Mouse (Mus musculus) left cerebral cortex, adult 8-10 months (tissue): Measurements from ENCODE around the gene Kifc3. TPM values are rescaled to one million over a fixed set of nuclear protein-coding genes. Genes with fewer than 3 reads are reported as not detected.
"Not testable (repeated sequence)": the region's sequence is repeated elsewhere in the genome, so short reads cannot be mapped to it uniquely, and the experiment has no call there.

ENCODE experiments used
- DNase-seq, 2 experiments: peaks; one replicate each; pipeline ENCODE4 v3.0.0; 2022; ENCODE audit warnings: low spot score in 2 of 2
- total RNA-seq, 4 experiments: library from RNA; stranded (reverse); gene quantifications; 2 replicates each; pipeline ENCODE4 v1.2.4; 2022

Kifc3 gene
- 10 to 100 TPM; 52.8 to 71.1 (median 56.8) TPM for total RNA-seq

DNA sequence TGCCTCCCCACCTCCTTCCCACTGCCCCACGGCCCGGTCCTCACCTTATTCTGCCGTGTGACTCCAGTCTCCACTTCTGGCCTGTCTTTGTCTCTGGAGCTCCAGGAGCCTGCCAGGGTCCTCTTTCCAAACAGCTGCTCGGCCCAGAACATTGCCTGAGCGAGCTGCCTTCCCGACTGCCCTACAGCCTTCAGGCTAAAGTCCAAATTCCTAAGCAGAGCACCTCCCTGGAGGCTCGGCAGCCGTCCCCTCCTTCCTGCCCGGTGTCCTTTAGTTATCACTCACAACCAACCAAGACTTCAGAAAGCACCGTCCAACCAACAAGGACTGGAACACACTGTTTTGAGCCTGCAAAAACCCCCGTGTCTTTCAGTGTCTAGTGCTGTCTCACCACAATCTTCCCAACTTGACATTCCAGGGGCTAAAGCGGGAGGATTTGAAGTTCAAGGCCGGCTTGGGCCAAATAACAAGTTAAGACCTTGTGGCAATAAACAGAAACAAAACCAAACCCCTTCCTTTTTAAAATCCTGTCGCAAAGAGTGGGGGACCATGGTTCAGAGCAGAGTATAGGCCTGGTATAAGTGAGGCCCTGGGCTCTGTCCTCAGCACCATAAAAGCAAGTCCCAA, at the start of gene Kifc3:
Gene Kifc3, minus strand, starts transcription at position 164 of the 627 bp plus-strand sequence.
- no peak for DNase-seq

DNA sequence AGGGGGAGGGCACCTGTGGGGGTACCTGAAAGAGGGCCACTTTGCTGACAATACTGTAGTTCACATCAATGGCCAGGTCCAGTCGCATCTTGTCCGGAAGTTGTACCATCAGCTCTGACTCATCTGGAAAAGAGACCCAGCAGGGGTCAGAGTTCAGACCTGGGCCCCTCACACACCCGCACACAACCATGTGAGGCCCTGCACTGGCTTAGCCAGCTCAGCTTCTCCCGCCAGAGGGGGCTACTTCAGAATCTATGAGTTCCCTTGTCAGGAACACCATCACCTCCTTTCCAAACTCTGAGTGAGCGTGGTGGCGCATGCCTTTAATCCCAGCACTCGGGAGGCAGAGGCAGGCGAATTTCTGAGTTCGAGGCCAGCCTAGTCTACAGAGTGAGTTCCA, 49.4 kb upstream of the Kifc3 start:
- no peak for DNase-seq

DNA sequence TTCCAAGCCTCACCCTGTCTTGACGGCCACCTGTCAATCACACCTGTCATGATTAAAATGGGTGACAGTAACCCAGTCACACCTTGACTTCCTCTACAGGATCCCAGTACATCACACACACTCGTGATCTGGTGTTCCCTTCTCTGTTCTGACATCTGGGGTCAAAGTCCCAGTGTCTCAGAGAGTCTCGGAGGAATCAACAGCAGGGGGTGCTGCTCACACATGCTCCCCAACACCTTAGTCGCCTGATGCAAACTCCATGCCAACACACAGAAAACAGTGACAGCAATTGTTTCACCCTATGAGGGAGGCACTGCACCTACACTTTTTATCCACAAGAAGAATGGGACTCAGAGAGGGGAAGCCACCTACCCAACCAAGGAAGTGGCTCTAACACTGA, 47.2 kb upstream of the Kifc3 start:
- no peak for DNase-seq

DNA sequence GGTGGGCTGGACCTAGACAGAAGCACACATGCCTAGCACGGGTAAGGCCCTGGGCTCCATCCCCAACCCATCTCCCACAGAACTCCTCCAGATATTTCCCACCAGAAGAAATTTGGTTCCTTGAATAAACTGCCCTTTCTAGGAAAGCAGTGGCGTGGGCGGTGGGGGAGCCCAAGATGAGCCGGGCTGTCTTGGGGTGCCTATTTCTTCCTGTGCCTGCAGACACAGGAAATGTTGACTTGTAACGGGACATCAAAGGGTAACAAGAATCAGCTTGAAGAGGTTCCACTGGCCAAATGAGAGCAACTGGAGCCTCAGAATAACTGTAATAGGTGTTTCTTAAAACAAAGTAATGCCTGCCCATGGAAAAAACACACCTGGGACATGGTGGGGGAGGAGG, 44.7 kb upstream of the Kifc3 start:
- DNase-seq, result no peak

DNA sequence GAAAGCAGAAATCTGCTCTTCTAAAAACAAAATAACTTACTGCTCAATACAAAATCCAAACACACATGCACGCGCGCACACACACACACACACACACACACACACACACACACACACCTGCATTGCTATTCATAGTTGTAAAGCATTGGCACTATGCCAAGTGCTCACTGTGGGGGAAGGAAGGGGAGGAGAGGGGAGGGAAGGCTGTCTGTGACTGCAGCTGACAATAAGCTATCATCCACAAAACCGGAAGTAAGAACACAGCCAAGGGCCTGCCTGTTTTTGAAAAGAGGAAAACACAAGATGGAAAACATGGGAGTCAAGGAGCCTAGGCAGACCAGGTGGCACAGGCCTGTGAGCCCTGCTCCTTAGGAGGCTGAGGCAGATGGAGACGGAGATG, 42.6 kb upstream of the Kifc3 start:
- DNase-seq, result no peak

DNA sequence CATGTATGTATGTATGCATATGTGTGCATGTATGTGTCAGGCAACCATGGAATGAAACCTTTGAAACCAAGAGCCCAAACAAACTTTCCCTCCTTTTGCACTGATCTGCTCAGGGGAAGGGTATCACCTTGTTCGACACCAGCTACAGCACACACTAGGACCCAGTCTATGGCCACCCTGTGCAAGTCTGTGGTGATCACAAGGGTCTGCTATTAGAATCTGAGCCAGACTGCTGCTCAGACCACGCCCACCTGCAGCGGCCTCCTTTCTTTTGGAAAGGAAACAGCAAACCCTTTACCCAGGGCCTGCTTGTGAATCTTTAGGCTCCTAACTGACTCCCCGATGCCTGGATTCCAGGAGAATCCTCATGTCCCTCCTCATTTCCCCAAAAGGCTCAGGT, 41.2 kb upstream of the Kifc3 start:
- DNase-seq, result no peak

DNA sequence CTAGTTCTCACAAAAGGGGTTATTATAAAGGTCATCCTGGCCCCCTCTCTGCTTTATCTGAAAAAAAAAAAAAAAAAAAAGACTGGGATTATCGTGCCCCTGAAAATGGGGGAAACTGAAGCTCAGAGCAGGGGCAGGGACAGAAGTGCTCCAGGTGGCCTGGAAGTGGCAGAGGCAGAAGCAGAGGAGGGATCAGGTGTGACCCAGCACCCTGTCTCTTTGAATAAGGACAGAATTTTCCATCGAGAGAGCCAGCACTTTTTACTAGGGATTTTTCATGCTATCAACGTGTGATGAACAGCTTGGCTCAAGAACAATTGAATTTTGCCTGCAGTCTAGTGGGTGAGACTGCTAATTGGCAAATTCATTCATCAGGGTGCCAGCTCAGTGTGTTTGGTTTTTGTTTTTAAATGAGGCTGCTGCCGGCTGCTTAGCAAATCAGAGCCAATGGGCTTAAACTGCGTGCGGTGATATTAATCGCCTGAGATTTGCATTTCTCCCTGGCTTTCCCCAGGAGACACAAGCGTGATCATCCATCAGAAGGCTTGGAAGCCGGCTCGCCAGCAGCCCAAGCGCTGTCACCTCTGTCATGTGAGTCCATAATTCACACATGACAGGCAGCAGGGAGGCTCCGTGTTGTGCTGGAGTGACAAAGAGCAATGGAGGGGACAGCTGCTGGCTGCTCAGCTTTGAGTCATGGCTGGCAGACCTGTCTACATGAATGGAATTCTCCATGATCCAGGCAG, 40.4 kb upstream of the Kifc3 start:
- peak in 1 of 2 experiments; percentile 45 for DNase-seq

DNA sequence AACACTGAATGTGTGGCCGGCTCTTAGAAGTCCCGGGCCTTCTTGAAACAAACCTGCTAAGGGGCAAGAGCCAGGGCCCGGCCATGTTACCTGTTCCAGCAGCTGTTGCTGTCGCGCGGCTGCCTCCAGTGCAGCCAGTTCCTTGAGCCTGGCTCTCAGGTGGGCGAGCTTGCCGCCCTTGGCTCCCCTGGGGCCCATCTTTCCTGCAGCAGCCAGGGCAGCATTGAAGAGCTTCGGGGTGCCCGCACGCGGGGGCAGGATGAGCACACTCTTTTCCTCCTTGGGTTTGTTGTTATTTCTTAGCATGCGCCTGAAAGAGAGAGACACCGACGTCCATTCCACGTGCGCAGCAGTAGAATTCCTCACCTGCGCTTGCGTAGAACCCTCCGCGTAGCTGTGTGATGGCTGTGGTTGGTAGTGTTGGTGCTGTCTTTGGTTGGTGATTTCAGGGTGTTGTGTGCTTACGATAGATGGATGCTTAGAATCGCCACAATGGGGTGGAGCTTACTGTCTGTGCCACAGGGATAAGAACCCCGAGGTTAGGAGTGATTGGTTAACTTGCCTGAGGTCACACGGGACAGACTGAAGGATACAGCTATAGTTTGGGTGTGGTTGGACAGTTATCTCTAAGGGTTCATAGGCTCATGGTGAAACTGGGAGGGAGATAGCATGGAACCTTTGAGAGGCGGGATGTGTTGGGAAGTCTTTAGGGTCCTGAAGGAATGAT, 39.6 kb upstream of the Kifc3 start:
- DNase-seq, result no peak

DNA sequence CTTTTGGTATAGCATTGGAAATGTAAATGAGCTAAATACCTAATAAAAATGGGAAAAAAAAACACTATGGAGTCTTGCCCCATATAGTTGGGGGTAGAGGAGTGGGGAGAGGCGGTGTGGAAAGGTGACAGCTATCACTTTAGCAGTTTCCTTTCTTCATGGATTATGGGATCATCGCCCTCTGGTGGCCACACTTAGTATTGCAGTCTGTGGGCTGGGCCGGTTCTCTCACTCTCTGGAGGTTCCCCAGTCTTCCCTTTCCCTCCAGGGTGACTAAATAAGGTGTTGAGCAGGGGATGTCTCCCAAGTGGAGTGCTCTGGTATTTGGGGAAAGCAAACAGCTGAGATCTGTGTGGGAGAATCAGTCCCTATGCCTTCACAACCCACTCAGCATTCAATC, 33.1 kb upstream of the Kifc3 start:
- peak; percentile 42 to 82 for DNase-seq

DNA sequence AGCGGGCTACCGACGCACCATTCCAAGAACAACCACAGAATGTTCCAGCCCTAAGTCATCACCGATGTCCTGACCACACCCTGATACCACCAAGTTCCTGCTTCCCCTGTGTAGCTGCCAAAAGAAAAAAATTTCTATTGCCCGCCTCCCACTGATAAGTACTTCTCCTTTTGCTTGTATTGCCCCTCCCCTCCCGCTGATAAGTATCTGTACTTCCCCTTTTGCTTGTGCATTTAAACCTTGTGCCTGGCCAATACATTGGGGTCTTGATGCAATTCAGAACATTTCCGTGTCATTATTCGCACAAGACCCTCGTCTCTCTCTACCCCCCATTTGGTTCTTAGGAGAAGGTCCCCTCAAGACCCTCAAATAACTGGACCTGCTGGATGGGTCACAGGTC, 27.5 kb upstream of the Kifc3 start:
- DNase-seq, result not testable (repeated sequence)

DNA sequence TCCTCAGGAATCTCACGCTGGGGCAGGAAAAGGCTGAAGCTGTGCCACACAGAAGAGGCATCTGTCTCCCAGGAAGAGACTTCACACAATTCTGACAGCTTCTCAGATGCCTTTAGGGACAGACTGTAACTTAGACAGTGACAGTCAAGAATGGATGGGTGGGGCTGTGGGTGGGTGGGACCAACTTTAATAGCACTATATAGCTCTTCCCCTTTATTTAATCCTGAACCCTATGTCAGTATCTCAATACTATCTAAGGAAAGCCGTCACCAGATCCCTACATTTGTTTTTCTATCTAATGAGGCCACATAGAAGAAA, 24.5 kb upstream of the Kifc3 start:
- no peak for DNase-seq

DNA sequence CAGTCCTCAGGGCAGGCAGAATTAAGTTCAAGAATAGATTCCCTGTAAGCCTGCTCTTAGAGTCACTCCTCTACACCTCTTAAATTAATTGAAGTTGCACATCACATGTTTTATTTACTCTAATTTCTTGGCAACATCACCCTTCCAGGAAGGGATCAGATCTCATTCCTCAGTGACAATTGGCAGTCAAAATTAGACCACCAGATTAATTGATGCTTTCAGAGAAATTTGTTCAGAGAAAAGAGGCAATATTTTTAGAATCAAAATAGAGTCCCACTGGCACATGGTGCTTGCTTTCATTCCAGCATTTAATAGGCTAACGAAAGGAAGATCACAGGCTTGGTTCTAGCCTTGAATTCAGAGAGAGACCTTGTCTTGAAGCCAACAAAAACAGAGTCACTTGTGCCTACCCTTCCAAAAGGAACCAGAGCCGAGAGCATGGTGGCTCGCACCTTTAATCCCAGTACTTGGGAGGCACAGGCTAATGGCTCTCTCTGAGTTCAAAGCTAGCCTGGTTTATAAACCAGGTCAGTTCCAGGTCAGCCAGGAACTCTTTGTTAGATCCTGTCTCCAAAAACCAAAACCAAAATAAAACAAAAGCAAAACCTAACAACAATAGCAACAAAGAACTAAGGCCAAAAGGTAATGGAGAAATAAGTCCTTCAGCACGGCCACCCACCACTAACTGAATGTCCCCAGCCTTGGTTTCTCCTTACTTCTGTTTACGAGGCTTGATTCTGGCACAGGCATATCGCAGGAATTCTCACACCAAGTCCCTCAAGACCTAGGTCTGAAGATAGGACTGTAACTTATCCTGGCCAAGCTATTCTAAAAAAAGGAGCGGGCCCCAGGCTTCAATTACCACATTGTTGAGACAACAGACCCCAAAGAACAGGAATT, 23.9 kb upstream of the Kifc3 start:
- no peak for DNase-seq

DNA sequence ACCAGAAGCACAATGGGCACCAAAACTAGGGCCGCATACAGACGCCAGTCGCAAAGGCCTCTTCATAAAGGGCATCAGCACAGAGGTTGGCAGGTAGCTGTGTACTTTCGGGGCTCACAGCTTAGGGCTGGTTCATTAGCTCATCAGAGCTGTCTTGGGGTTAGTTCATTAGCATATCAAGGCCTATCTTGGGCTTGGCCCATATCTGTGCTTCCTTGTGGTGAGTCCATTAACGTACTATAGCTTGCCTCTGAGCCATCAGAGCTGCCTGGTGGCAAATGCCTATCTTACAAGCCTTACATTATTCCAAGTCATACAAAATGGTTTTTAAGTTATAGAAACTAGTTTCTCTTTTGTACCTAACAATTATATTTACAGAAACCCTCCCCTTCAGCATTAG, 21.4 kb upstream of the Kifc3 start:
- no peak for DNase-seq

DNA sequence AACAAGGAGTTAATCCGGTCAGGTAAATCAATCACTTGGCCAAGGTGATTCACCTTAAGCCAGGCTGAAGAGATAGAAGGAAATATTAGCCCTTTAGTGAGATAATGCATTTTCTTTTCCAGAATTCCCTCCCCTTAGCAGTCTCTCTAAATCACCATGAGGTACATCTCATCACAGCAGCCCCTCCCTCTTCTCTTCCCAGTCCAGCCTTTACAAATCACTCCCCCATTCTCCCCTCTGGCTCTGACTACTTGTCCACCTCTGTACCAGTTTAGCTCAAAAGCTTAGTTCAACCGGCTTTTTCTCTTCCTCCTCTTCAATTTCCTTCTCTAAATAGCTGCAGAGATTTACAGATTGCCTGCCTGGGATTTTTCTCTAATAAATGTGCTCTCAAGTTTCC, 18.4 kb upstream of the Kifc3 start:
- no peak for DNase-seq

DNA sequence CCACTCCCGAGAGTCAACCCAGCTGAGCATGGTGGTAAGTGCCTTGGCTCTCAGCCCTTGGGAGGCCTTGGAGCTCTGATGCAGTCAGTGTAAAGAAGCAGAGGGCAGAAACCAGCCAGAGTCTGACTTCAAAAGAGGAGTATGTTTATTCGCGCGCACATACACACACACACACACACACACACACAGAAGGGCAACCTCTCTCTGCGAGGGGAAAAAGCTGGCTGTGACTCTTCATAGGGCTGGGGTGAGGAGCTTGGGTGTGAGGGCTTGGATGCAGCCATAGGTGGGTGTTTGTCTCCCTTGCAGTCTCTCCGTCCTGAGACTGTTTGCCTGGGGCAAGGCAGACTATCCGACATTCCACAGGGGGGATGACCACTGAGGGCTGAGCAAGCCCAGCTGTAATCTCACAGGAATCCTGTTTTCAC, 18.0 kb upstream of the Kifc3 start:
- DNase-seq, result no peak

DNA sequence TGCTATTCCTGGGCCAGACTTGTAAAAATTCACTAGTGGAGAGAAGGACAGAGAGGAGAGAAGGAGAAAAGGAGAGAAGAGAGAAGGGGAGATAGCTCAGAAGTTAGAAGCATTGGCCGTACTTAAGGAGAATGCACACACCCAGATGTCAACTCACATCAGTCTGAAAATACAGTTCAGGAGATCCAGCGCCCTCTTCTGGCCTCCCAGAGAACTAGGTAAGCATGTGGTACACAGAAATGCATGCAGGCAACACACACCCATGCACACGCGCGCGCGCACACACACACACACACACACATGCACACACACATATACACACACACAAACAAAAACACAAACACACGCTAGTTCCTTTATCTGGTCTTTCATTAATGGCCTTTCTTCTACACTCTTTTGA, 17.0 kb upstream of the Kifc3 start:
- no peak for DNase-seq

DNA sequence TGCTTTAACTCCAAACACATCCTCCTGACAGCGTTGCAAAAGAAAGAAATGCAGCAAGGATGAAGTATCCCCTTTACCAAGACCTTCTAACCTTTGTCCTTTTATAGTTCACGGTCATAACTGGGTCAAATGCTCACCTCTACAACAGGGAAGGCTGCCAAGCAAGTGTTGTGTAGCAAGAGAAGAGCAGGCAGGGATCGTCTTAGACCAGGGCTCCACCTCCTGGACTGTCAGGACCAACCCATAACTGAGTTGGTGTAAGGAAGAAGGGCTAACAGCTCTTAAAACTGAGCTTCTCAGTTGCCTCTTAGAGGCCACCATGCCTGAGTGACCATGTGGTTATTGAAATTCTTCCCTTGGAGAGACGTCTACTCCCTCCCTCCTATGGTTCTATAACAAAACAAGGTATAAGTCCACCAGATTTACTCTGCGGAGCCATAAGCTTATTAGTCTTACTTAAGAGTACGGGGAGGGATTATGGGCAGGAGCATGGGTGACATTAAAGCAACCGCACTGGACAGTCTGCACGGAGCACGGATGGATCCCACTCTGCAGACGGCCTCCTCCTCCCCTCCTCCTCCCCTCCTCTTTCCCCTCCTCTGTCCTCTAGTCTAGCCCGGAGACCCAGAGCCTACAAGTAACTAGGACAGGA, 13.2 kb upstream of the Kifc3 start:
- DNase-seq, result no peak

DNA sequence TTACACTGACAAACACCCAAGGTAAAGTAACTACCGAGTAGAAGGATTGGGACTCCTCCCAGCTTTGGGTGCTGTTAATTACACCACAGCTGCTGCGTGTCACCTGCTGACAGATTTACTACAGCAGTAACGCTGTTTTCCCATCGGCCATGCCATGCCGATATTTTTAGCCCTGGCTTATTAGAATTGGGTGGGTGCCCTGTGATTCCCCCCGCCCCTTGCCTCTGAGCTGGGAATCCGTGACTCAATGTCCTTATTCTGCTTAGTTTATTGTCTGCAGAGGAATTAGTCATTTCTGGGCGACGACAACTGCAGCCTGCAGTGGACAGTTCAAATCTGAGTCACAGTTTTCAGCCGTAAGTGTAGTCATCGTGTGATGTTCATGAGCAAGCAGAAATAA, 7.3 kb upstream of the Kifc3 start:
- peak in 1 of 2 experiments; percentile 29 for DNase-seq

DNA sequence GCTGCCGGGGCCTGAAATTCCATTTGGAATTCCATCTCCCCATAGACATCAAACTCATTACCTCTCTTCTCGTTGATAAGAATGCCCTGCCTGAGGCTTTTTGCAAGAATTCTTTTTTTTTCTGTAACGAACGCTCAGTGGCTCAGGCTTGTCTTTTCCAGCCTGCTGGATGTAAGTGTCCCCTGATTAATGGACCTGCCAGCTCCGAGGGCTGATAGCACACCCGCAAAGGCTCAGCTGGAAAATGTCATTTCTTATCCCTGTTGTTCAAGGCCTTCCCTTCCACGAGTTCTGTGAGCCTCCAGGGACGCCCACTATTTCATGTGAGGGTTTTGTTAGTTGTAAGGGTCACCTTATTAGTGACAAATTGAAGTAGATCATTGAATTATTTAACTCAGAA, 3.3 kb upstream of the Kifc3 start:
- DNase-seq, result no peak

DNA sequence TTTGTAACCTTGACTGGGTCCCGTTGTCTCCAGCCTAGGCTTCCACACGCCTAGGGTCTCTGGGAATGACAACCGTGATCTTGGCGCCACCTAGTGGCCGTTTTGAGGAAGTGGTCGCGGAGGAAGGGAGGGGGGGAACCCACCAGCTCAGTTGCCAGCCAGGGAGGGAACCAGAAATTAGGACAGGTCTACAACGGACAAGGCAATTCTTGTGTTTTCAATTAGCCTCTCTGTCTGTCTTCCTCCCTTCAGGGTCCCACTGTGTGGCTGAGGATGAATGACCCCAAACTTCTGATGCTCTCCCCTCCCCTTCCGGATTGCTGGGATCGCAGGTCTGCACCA, 1.4 kb upstream of the Kifc3 start:
- peak; percentile 24 to 51 for DNase-seq

DNA sequence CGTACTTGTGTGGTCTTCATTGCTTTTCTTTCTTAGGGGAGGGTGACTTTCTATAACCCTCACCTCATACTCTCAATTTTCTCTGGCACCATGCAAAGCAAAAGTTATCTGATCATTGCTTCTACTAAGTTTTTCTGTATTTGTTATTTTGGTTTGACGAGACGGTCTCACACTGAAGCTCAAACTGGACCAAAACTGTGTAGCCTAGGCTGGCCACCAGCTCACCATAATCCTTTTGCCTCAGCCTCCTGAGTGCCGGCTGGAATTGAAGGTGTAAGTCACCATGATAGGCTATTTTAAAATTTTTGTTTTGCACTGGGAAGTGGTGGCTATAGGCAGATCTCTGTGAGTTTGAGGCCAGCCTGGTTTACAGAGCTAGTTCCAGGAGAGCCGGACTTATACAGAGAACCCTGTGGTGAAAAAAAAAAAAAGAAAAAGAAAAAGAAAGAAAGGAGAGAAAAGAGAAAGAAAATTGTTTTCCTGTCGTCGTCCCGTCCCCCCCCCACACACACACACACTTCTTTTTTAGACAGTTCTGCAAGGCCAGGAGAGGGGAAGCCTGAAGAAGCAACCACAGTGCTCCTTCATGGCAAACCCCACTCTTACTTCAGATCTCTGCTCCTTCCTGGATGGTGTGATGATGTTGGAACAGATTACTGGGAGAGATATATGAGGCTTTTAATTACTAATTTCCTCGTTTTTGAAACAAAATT, 870 bp upstream of the Kifc3 start:
- DNase-seq, result no peak
